In genomic region chr14:118416163-118416562, GRCm38 (mm10) we compare ENCODE assay signal across 16 mouse cellular contexts.
DNase-seq lines count a peak whose midpoint lies in the region; ATAC-seq lines count a peak whose summit lies in the region.
"Had no signal": no experiment of that assay in that cellular context is flagged by ENCODE, and none has a peak within 500 bp of the region (broad histone marks: within the 10 kb centered on the region; RNA-seq: fewer than 3 reads in every experiment).

No protein-coding gene starts in this region.

- 17% methylated on average over 7 of the region's 7 CpGs for WGBS in embryonic facial prominence, embryonic 10.5 days
- 22% methylated on average over 7 of the region's 7 CpGs for WGBS in hindbrain, embryonic 11.5 days
- 8% methylated on average over 7 of the region's 7 CpGs for WGBS in midbrain, embryonic 13.5 days

- H3K36me3 ChIP-seq in embryonic facial prominence, embryonic 10.5 days (replicated peaks), result no peaks in the 10 kb centered on the region
- H3K36me3 ChIP-seq in hindbrain, embryonic 11.5 days (ENCODE audit: control insufficient read depth, insufficient read depth, low read length), result no peaks in the 10 kb centered on the region
- 0 out of 2 replicates have a peak, but pooled peaks cover 5% of the 10 kb centered on the region for H3K36me3 ChIP-seq in midbrain, embryonic 13.5 days
- H3K36me3 ChIP-seq: heart, embryonic 12.5 days had no signal

- H3K9ac ChIP-seq in hindbrain, embryonic 11.5 days (ENCODE audit: low read depth, low read length), result no peak overlapping the region
- 0 out of 2 replicates have a peak overlapping the region, but pooled peaks have one; percentile 10 for H3K9ac ChIP-seq in midbrain, embryonic 13.5 days (replicated peaks)
- H3K9ac ChIP-seq: heart, embryonic 12.5 days had no signal

- ATAC-seq in hindbrain, embryonic 11.5 days (ENCODE audit: low FRiP score), result peak; percentile 86
- ATAC-seq in midbrain, embryonic 13.5 days, result peak; percentile 80
- ATAC-seq in erythroblast, adult 5-6 weeks (replicated peaks; ENCODE audit: low FRiP score, poor library complexity, severe bottlenecking), result no peak
- ATAC-seq: activated CD4-positive, CD25-positive, alpha-beta regulatory T cell, adult 4 months had no signal

- H3K4me3 ChIP-seq in embryonic facial prominence, embryonic 10.5 days, result no peak overlapping the region
- no peak overlapping the region for H3K4me3 ChIP-seq in hindbrain, embryonic 11.5 days (ENCODE audit: low read depth, low read length)
- H3K4me3 ChIP-seq in midbrain, embryonic 13.5 days (replicated peaks), result no peak overlapping the region
- H3K4me3 ChIP-seq: heart, embryonic 12.5 days; layer of hippocampus, adult 2 months had no signal

- peaks cover 84% of the 10 kb centered on the region for H3K27me3 ChIP-seq in embryonic facial prominence, embryonic 10.5 days (replicated peaks; ENCODE audit: low read depth, poor library complexity, severe bottlenecking)
- H3K27me3 ChIP-seq in hindbrain, embryonic 11.5 days (ENCODE audit: control insufficient read depth, insufficient read depth, low read length), result peaks cover 16% of the 10 kb centered on the region
- H3K27me3 ChIP-seq in midbrain, embryonic 13.5 days, result peaks cover 48% of the 10 kb centered on the region

- DNase-seq in R1 (ENCODE audit: low read depth, low spot score), result peak; percentile 89
- DNase-seq in embryonic facial prominence, embryonic 10.5 days (ENCODE audit: low spot score), result peak; percentile 32
- DNase-seq in hindbrain, embryonic 11.5 days (ENCODE audit: low spot score), result peak; percentile 70
- DNase-seq in thymus, postnatal 4 days, result no peak
- no peak for DNase-seq in gastrocnemius, postnatal 25 days
- DNase-seq in spleen, adult 12 weeks (ENCODE audit: low spot score), result no peak
- DNase-seq: adrenal gland, postnatal 36 days; cerebellum, adult 11 months; heart, postnatal 4 days; kidney, adult 8-10 months; thymus, adult 18-20 months had no signal

- peaks cover 16% of the 10 kb centered on the region for H3K4me1 ChIP-seq in embryonic facial prominence, embryonic 10.5 days
- peaks cover 7% of the 10 kb centered on the region; the same call in 1 of the 2 replicates for H3K4me1 ChIP-seq in hindbrain, embryonic 11.5 days (replicated peaks; ENCODE audit: control insufficient read depth, insufficient read depth, low read length)
- peaks cover 31% of the 10 kb centered on the region for H3K4me1 ChIP-seq in midbrain, embryonic 13.5 days (replicated peaks)
- H3K4me1 ChIP-seq: heart, embryonic 12.5 days had no signal

- H3K4me2 ChIP-seq in hindbrain, embryonic 11.5 days (replicated peaks; ENCODE audit: low read depth, low read length), result peak overlapping the region; percentile 3; the same call in 1 of the 2 replicates
- H3K4me2 ChIP-seq in midbrain, embryonic 13.5 days (replicated peaks), result 0 out of 2 replicates have a peak overlapping the region, but pooled peaks have one; percentile 1
- H3K4me2 ChIP-seq: heart, embryonic 12.5 days had no signal

- peaks cover 25% of the 10 kb centered on the region; the same call in 1 of the 2 replicates for H3K9me3 ChIP-seq in embryonic facial prominence, embryonic 10.5 days
- no peaks in the 10 kb centered on the region for H3K9me3 ChIP-seq in hindbrain, embryonic 11.5 days (ENCODE audit: control insufficient read depth, low read length)
- H3K9me3 ChIP-seq in midbrain, embryonic 13.5 days, result peaks cover 25% of the 10 kb centered on the region

- no peak overlapping the region for H3K27ac ChIP-seq in embryonic facial prominence, embryonic 10.5 days (replicated peaks)
- H3K27ac ChIP-seq in hindbrain, embryonic 11.5 days (ENCODE audit: low read depth, low read length), result peak overlapping the region; percentile 10; the same call in 1 of the 2 replicates
- H3K27ac ChIP-seq in midbrain, embryonic 13.5 days, result no peak overlapping the region
- H3K27ac ChIP-seq: layer of hippocampus, adult 2 months had no signal

Comparison
In these comparisons a context has a peak if more than half of its experiments do, and no peak if none do; other contexts are left out.
1. DNase-seq: peak in R1 (single experiment), embryonic facial prominence, embryonic 10.5 days (single experiment) and hindbrain, embryonic 11.5 days (single experiment); none in thymus, postnatal 4 days (single experiment), gastrocnemius, postnatal 25 days (single experiment) and spleen, adult 12 weeks (single experiment).